Mouse (Mus musculus) ES-E14 (cell line): ENCODE data around the gene Tmem50a. TPM values are rescaled to one million over a fixed set of nuclear protein-coding genes. Genes with fewer than 3 reads are reported as not detected.

Experiments used
- DNase-seq: peaks from one replicate; pipeline ENCODE4 v3.0.0-alpha.2; 2013; ENCODE audit warnings: low read depth, low spot score
- H3K27ac ChIP-seq: 2 replicates; pipeline ENCODE4 v1.5.1; 2012; ENCODE audit warnings: low read depth, mild to moderate bottlenecking, low read length, moderate library complexity, mixed read lengths; ENCODE audit not compliant: poor library complexity, insufficient read depth, severe bottlenecking
- H3K36me3 ChIP-seq: 2 replicates; pipeline ENCODE4 v1.6.1; 2012; ENCODE audit warnings: mild to moderate bottlenecking, low read length, moderate library complexity, mixed read lengths; ENCODE audit not compliant: control insufficient read depth, poor library complexity, insufficient read depth, severe bottlenecking
- H3K4me1 ChIP-seq, 2 experiments: fragments of 150-350 bp in 1 of 2; sonication (generic) in 1 of 2; 2 replicates each; pipeline ENCODE4 v1.6.1; 2012; ENCODE audit warnings: low read length in 2 of 2, mild to moderate bottlenecking in 1 of 2, mixed read lengths in 1 of 2; ENCODE audit not compliant: control insufficient read depth in 2 of 2, insufficient read depth in 2 of 2, poor library complexity in 1 of 2
- H3K4me3 ChIP-seq, 2 experiments: fragments of 150-350 bp in 1 of 2; sonication (generic) in 1 of 2; 2 replicates each; pipeline ENCODE4 v1.5.1; 2012; ENCODE audit warnings: low read length in 2 of 2, low read depth in 1 of 2, mild to moderate bottlenecking in 1 of 2, mixed read lengths in 1 of 2; ENCODE audit not compliant: insufficient read depth in 1 of 2, poor library complexity in 1 of 2, severe bottlenecking in 1 of 2
- H3K9ac ChIP-seq: 2 replicates; pipeline ENCODE4 v1.6.1; 2012; ENCODE audit warnings: low read depth, mild to moderate bottlenecking, low read length, mixed read lengths; ENCODE audit not compliant: poor library complexity, insufficient read depth, severe bottlenecking
- H3K9me3 ChIP-seq: fragments of 150-350 bp; sonication (generic); 2 replicates; pipeline ENCODE4 v1.6.1; 2012; ENCODE audit warnings: low read depth, mild to moderate bottlenecking, low read length; ENCODE audit not compliant: control insufficient read depth, insufficient read depth
- CHD2 ChIP-seq: IDR thresholded peaks from 2 replicates; pipeline ENCODE4 v1.6.1; 2014; ENCODE audit warnings: mild to moderate bottlenecking, low read depth, low read length, inconsistent platforms
- HCFC1 ChIP-seq: IDR thresholded peaks from 2 replicates; pipeline ENCODE4 v1.6.1; 2012; ENCODE audit warnings: low read length, inconsistent platforms, borderline replicate concordance; ENCODE audit not compliant: insufficient read depth
- MAFK ChIP-seq: IDR thresholded peaks from 2 replicates; pipeline ENCODE4 v1.6.1; 2014; ENCODE audit warnings: mild to moderate bottlenecking, low read depth, low read length, inconsistent platforms; ENCODE audit not compliant: insufficient read depth
- ZC3H11A ChIP-seq: IDR thresholded peaks from 2 replicates; pipeline ENCODE4 v1.6.1; 2012; ENCODE audit warnings: low read depth, mild to moderate bottlenecking, inconsistent platforms, low read length, borderline replicate concordance
- ZNF384 ChIP-seq: IDR thresholded peaks from 2 replicates; pipeline ENCODE4 v1.6.1; 2012; ENCODE audit warnings: low read depth, low read length, inconsistent platforms
- in situ Hi-C, 2 experiments: fragments of 600-800 bp; cut with MboI; formaldehyde crosslinking; loops; one replicate each; pipeline ENCODE4 v1.15.1; 2025; ENCODE audit warnings: low sequenced_read_pairs in 2 of 2, inconsistent platforms in 1 of 2; ENCODE audit not compliant: unreplicated experiment in 2 of 2
- total RNA-seq: library from RNA; depleted of rRNA; stranded (reverse); fragments of 300-350 nt; gene quantifications from 2 replicates; pipeline ENCODE4 v1.2.3, GENCODE M21; 2012

The Tmem50a gene
- total RNA-seq, 1 experiment, result 118 TPM

GRCm38 (mm10) chr4:134858494-134858893 is 56.3 kb downstream of the Tmem50a start:
- no peak overlapping the region for H3K9ac ChIP-seq
- TF ChIP-seq CHD2 (no peak), HCFC1 (no peak), ZC3H11A (no peak), ZNF384 (peak; percentile 84), MAFK (no peak)
- H3K9me3 ChIP-seq, result no peaks in the 10 kb centered on the region
- peaks cover 7 to 22% of the 10 kb centered on the region in 2 experiments for H3K4me1 ChIP-seq
- no peak overlapping the region for H3K27ac ChIP-seq
- H3K36me3 ChIP-seq, result no peaks in the 10 kb centered on the region
- no peak for DNase-seq
- in situ Hi-C loops, result no loop called here
- no peak overlapping the region for H3K4me3 ChIP-seq

DNA sequence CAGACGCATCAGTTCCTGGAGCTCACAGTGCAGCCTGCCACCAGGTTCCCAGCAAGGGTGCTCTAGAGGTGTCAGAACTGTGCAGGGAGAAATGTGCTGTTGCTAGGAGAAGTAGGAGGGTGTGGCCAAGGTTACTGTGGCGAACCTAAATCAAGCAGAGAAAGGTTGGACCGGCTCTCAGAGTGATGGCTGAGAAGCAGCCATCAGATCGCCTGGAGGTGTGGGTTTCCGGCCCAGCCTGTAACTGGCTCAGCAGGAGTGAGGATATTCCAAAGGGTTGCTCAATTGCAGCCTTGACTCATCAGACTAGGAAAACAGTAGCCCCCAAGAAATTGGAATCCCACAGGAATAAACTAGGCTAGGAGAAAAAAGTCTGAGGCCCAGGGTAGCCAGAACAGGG is 58.3 kb downstream of the Tmem50a start:
- no peak overlapping the region for H3K9ac ChIP-seq
- DNase-seq, result peak; percentile 69

GRCm38 (mm10) chr4:134856056-134856455 is 58.8 kb downstream of the Tmem50a start:
- TF ChIP-seq MAFK, result no peak
- no peak for TF ChIP-seq ZNF384
- no peak for TF ChIP-seq CHD2
- TF ChIP-seq ZC3H11A, result no peak
- no peak for TF ChIP-seq HCFC1
- Histone ChIP-seq H3K9me3 (no peaks in the 10 kb centered on the region), H3K27ac (peak overlapping the region; percentile 31), H3K36me3 (no peaks in the 10 kb centered on the region), H3K4me1 (peaks cover 7 to 22% of the 10 kb centered on the region in 2 experiments), H3K9ac (no peak overlapping the region), H3K4me3 (no peak overlapping the region)
- in situ Hi-C loops, result no loop called here
- DNase-seq, result no peak

More for the DNA sequence above, 58.3 kb downstream of the Tmem50a start:
- Histone ChIP-seq H3K27ac (peak overlapping the region; percentile 77; the same call in 1 of the 2 replicates), H3K4me3 (no peak overlapping the region), H3K36me3 (no peaks in the 10 kb centered on the region), H3K4me1 (peaks cover 7 to 22% of the 10 kb centered on the region in 2 experiments), H3K9me3 (no peaks in the 10 kb centered on the region)
- in situ Hi-C loops, result no loop called here
- no peak for TF ChIP-seq ZNF384
- no peak for TF ChIP-seq MAFK
- no peak for TF ChIP-seq HCFC1

DNA sequence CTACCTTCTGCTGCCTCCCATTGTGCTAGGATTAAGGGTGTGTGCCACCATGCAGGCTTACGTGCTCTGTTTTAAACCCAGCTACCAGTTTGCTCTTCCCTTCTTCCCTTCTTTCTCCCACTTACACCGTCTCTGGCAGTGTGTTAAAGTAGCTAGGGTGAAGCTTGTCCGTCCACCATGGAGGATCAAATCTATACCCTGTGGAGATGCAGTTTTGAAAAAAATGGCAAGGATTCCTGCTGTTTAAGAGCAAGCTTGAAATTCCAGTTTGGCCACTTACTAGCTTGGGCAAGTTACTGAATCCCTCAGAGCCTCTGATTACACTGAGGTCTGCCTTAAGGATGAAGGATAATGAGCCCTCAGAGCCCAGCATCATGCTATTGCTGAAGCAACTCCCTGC is 59.5 kb downstream of the Tmem50a start:
- no peaks in the 10 kb centered on the region for H3K9me3 ChIP-seq
- in situ Hi-C loops, result no loop called here
- DNase-seq, result no peak
- H3K36me3 ChIP-seq, result peaks cover 2% of the 10 kb centered on the region; the same call in 1 of the 2 replicates
- TF ChIP-seq ZC3H11A (no peak), ZNF384 (peak; percentile 66; the same call in 1 of the 2 replicates)
- H3K4me3 ChIP-seq, result no peak overlapping the region
- peaks cover 9 to 20% of the 10 kb centered on the region in 2 experiments for H3K4me1 ChIP-seq
- peak overlapping the region; percentile 41; the same call in 1 of the 2 replicates for H3K9ac ChIP-seq
- peak overlapping the region; percentile 71 for H3K27ac ChIP-seq
